Mouse (Mus musculus) C2C12 (cell line): ENCODE data around the gene Mkks.

ENCODE experiments used
- CEBPB ChIP-seq: IDR thresholded peaks from one replicate; pipeline ENCODE4 v1.6.1; 2011; ENCODE audit warnings: low read depth, mild to moderate bottlenecking, control low read depth, moderate library complexity
- CTCF ChIP-seq: IDR thresholded peaks from one replicate; pipeline ENCODE4 v1.5.1; 2011; ENCODE audit not compliant: control insufficient read depth, insufficient read depth, insufficient read length
- MAX ChIP-seq: IDR thresholded peaks from one replicate; pipeline ENCODE4 v1.6.1; 2011; ENCODE audit warnings: mild to moderate bottlenecking, control low read depth
- MYOD1 ChIP-seq: IDR thresholded peaks from one replicate; pipeline ENCODE4 v1.6.1; 2011; ENCODE audit warnings: low read depth; ENCODE audit not compliant: control insufficient read depth, insufficient read length
- MYOG ChIP-seq: IDR thresholded peaks from one replicate; pipeline ENCODE4 v1.6.1; 2011; ENCODE audit not compliant: control insufficient read depth, insufficient read length; ENCODE audit errors: extremely low read depth
- USF1 ChIP-seq: IDR thresholded peaks from one replicate; pipeline ENCODE4 v1.6.1; 2011; ENCODE audit warnings: low read depth, mild to moderate bottlenecking, control low read depth, moderate library complexity

DNA sequence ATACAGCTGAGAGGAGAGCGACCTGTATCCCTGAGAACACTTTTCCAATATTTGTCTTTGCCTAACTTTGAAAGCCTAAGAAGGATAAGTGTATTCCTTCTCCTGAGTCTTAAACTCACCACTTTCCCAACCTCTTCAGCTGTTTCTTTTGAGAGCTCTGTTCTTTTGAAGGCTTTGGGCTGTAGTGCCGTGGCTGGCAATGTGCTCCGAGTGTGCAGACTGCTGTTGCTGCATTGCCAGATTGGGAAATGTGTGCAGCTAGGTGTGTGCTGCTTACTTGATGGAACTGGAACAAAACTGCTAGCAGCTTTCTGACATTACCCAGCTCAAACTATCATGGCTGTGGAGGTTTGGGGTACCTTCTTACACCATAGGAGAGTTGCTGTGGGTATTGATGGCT, 21.8 kb upstream of the Mkks start:
- TF ChIP-seq CTCF (no peak), MYOG (no peak), MAX (no peak), CEBPB (no peak), USF1 (no peak), MYOD1 (no peak)
